Mouse (Mus musculus): ENCODE data around the gene Tiparp. TPM values are rescaled to one million over a fixed set of nuclear protein-coding genes. Genes with fewer than 3 reads are reported as not detected.

Gene Tiparp
- 36.8 and 39.0 TPM in 2 replicates for polyA plus RNA-seq (2015; fragmentation: Nextera tagmentation; extraction: Ambion mirVana)

DNA sequence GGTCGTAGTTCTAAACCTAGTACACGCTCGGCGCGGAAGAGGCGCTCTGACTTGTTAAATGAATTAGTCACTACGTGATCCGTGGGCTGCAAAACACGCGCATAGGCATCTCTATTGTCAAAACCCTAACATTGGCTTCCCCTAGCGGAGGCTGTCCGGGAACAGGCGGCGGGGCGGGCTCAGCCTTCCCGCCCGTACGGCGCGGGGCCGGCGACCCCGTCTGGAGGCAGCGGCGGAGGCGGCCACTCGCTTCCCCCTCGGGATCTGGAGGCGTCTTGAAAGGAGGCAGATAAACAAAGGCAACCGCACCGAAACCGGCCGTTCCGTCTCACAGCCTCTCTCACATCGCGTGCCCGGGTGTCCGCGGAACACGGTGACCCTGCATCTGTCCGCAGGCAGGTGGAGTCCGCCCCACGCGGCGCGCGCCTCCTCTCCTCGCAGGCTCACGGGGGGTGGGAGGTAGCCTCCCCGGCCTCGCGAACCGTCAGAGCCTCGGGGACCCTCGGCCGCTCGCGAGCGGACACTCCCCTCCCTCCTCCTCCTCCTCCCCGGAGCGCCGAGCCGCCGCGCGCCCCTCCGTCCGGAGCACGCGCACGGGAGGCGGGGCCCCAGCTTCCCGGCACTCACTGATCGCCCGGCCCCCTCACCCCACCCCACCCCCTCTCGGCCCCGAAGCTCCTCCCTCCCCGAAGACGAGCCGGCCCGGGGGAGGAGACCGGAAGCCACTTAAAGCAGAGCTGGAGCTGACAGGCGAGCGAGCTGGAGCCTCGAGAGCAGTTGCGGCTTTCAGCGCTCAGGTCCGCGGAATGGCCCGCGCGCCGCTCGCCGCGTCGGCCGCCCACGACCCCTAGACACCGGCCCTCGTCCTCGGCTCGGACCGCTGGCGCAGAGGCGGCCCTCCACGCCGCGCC, at the start of gene Tiparp:
TSS of gene Tiparp (plus strand) at position 720 of the 911 bp plus-strand sequence.
- ATAC-seq (ENCODE audit: insufficient number of reproducible peaks, low FRiP score, low TSS enrichment, low read depth) = peak; percentile 94

GRCm38 (mm10) chr3:65480676-65481075, 47.5 kb upstream of the Tiparp start:
- no peak for ATAC-seq (ENCODE audit: insufficient number of reproducible peaks, low FRiP score, low TSS enrichment, low read depth)
- Histone ChIP-seq H3K27me3 (no peaks in the 10 kb centered on the region), H3K9me3 (no peaks in the 10 kb centered on the region), H3K4me3 (no peak overlapping the region), H3K36me3 (no peaks in the 10 kb centered on the region), H3K4me1 (peaks cover 10% of the 10 kb centered on the region), H3K27ac (no peak overlapping the region), H3K4me2 (no peak overlapping the region), H3K9ac (no peak overlapping the region)
- WGBS = 62% methylated on average over 6 of the region's 6 CpGs

More for the DNA sequence above, at the start of gene Tiparp:
- Histone ChIP-seq H3K27ac (peak within 1 kb of the TSS; percentile 98), H3K9me3 (no peaks in the 10 kb centered on the region), H3K4me2 (peak within 1 kb of the TSS; percentile 70), H3K4me3 (peak within 1 kb of the TSS; percentile 94), H3K9ac (peak within 1 kb of the TSS; percentile 92), H3K4me1 (no peaks in the 10 kb centered on the region), H3K36me3 (no peaks in the 10 kb centered on the region), H3K27me3 (no peaks in the 10 kb centered on the region)
- WGBS = under 1% methylated on average over 95 of the region's 109 CpGs

DNA sequence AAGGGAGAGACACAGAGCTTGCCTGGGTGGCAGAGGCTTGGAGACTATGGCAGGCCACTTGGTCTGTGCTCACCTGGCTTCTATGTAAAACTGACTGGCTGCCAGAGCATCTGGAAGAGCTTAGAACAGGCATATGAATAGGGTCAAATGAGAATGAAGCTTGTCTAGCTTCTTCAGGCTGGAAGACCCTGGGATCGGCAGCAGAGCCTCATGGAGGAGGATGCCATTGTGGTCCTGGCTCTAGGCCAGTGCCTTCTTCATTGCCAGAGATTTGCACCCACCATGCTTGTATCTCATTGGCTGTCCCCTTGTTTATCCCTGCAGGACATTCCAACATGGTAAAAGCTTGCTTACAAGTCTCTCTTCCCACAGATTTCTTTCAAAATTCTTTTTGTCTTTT, 45.9 kb upstream of the Tiparp start:
- no peak for ATAC-seq (ENCODE audit: insufficient number of reproducible peaks, low FRiP score, low TSS enrichment, low read depth)
- Histone ChIP-seq H3K36me3 (no peaks in the 10 kb centered on the region), H3K4me3 (no peak overlapping the region), H3K27me3 (no peaks in the 10 kb centered on the region), H3K4me2 (no peak overlapping the region), H3K27ac (no peak overlapping the region), H3K9me3 (no peaks in the 10 kb centered on the region), H3K4me1 (peaks cover 10% of the 10 kb centered on the region), H3K9ac (no peak overlapping the region)
- WGBS = 9% methylated on average over 1 of the region's 1 CpGs

DNA sequence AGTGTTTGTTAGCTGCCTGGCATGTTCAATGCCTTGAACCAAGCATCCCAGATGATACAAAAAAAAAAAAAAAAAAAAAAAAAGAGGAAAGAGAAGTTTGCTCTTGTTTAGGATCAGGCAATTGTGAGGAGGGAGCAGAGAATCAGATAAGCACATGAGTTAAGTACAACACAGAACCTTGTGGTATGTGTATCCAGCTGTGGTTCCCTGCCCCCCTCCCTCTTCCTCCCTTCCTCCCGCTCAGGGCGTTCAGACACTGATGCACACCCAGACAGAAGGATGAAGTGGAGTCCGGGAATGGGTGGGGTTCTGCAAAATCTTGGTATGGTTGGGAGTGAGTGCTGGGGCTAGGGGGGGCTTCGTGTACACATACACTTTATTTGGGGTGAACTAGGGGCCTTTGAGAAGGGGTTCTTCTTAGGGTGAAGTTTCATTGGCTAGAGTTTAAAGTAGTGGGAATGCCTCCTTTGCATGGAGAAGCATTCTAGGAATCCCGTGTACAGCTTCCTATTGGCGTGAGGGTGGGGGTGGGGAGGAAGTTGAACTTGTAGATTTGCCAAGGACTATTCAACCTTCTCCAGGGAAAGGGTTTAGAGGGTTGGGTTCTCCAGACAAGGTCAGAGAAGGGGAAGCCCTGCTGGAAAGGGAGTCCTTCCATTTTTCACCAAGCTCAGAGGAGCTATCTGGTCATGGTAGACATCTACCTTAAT, 45.4 kb upstream of the Tiparp start:
- H3K9me3 ChIP-seq = no peaks in the 10 kb centered on the region
- 53% methylated on average over 6 of the region's 6 CpGs for WGBS
- H3K27me3 ChIP-seq = no peaks in the 10 kb centered on the region
- H3K4me3 ChIP-seq = no peak overlapping the region
- H3K4me1 ChIP-seq = peaks cover 10% of the 10 kb centered on the region
- H3K4me2 ChIP-seq = no peak overlapping the region
- ATAC-seq (ENCODE audit: insufficient number of reproducible peaks, low FRiP score, low TSS enrichment, low read depth) = no peak
- H3K27ac ChIP-seq = no peak overlapping the region
- H3K36me3 ChIP-seq = no peaks in the 10 kb centered on the region
- no peak overlapping the region for H3K9ac ChIP-seq

- Histone ChIP-seq H3K27me3 (no peaks in the 10 kb centered on the region), H3K27ac (no peak overlapping the region), H3K4me3 (no peak overlapping the region), H3K4me2 (no peak overlapping the region), H3K36me3 (no peaks in the 10 kb centered on the region), H3K9ac (no peak overlapping the region), H3K4me1 (peaks cover 10% of the 10 kb centered on the region), H3K9me3 (no peaks in the 10 kb centered on the region)
- 67% methylated on average over 7 of the region's 7 CpGs for WGBS
- no peak for ATAC-seq (ENCODE audit: insufficient number of reproducible peaks, low FRiP score, low TSS enrichment, low read depth)
Observed at GRCm38 (mm10) chr3:65484161-65484733, 44.0 kb upstream of the Tiparp start.

DNA sequence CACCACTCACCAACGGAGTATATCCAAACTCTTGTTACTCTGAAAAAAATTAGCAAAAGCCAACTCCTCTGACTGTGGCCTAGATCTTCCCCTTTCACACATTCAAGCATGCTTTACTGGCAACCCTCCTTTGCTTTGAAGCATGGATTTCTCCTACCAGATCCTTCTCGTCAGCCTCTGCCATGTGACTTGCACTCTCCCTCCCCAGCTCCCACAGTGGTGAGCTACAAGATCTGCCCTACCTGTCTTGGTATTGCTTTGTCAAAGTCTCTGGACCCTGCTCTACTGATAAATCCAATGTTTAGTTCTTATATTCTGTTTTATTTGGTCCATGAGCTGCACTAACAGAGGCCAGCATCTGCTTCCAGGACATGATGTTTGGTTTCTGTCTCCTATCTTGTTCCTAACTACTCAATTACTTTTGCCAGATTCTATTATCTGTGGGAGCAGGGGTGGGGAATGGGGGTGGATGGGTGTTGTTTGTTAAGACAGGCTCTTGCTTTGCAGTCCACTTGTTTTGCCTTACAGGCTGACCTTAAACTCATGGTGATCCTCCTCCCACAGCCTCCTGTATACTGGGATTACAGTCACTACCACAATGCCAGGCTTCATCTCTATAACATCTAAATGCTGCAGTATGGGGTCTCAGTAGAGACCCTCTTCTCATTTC, 40.7 kb upstream of the Tiparp start:
- Histone ChIP-seq H3K36me3 (no peaks in the 10 kb centered on the region), H3K27me3 (no peaks in the 10 kb centered on the region), H3K9ac (no peak overlapping the region), H3K4me1 (peaks cover 7% of the 10 kb centered on the region), H3K4me3 (no peak overlapping the region), H3K9me3 (no peaks in the 10 kb centered on the region), H3K27ac (no peak overlapping the region), H3K4me2 (no peak overlapping the region)
- WGBS = 71% methylated on average over 2 of the region's 2 CpGs
- ATAC-seq (ENCODE audit: insufficient number of reproducible peaks, low FRiP score, low TSS enrichment, low read depth) = no peak

GRCm38 (mm10) chr3:65488556-65489244, 39.5 kb upstream of the Tiparp start:
- H3K4me2 ChIP-seq = no peak overlapping the region

GRCm38 (mm10) chr3:65489601-65490000, 38.6 kb upstream of the Tiparp start:
- H3K27me3 ChIP-seq = no peaks in the 10 kb centered on the region
- no peaks in the 10 kb centered on the region for H3K36me3 ChIP-seq
- no peaks in the 10 kb centered on the region for H3K9me3 ChIP-seq
- H3K4me1 ChIP-seq = peaks cover 4% of the 10 kb centered on the region; the same call in 1 of the 2 replicates
- H3K27ac ChIP-seq = no peak overlapping the region
- no peak for ATAC-seq (ENCODE audit: insufficient number of reproducible peaks, low FRiP score, low TSS enrichment, low read depth)
- WGBS = 73% methylated on average over 6 of the region's 6 CpGs
- H3K9ac ChIP-seq = no peak overlapping the region
- H3K4me2 ChIP-seq = no peak overlapping the region
- no peak overlapping the region for H3K4me3 ChIP-seq

More at GRCm38 (mm10) chr3:65488556-65489244, 39.5 kb upstream of the Tiparp start:
- Histone ChIP-seq H3K27me3 (no peaks in the 10 kb centered on the region), H3K9ac (no peak overlapping the region), H3K27ac (no peak overlapping the region), H3K9me3 (no peaks in the 10 kb centered on the region), H3K4me3 (no peak overlapping the region), H3K36me3 (no peaks in the 10 kb centered on the region), H3K4me1 (no peaks in the 10 kb centered on the region)
- WGBS = 43% methylated on average over 1 of the region's 1 CpGs
- ATAC-seq (ENCODE audit: insufficient number of reproducible peaks, low FRiP score, low TSS enrichment, low read depth) = 0 out of 2 replicates have a peak, but pooled peaks have one; percentile 40

DNA sequence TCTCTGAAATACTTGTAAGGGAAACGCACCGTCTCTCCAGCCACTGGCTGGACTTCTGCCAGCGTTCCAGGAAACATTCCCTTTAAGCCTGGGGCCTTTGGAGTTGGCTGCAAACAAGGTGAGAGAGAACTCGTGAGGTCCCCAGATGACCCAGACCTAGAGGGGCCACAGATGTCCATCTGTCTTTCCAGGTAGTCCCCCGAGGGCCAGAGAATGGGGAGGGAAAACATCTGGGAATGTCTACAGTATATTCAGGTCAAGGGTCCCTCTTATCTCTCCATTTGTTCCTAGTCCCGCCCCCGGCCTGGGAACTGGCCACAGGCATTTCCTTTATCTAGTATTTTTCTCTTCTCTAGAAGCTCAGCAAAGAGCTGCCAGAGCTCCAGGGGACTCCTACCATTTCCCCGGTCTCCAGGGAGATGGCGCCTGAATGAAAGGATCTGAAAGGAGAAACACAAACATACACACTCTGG, 33.9 kb upstream of the Tiparp start:
- H3K4me3 ChIP-seq = no peak overlapping the region
- H3K27ac ChIP-seq = no peak overlapping the region
- no peaks in the 10 kb centered on the region for H3K9me3 ChIP-seq
- H3K4me1 ChIP-seq = peaks cover 4% of the 10 kb centered on the region; the same call in 1 of the 2 replicates
- H3K9ac ChIP-seq = no peak overlapping the region
- no peak for ATAC-seq (ENCODE audit: insufficient number of reproducible peaks, low FRiP score, low TSS enrichment, low read depth)
- no peak overlapping the region for H3K4me2 ChIP-seq
- H3K27me3 ChIP-seq = no peaks in the 10 kb centered on the region
- WGBS = 26% methylated on average over 9 of the region's 9 CpGs
- no peaks in the 10 kb centered on the region for H3K36me3 ChIP-seq

- no peak overlapping the region for H3K9ac ChIP-seq
- no peaks in the 10 kb centered on the region for H3K27me3 ChIP-seq
- no peaks in the 10 kb centered on the region for H3K4me1 ChIP-seq
- no peaks in the 10 kb centered on the region for H3K9me3 ChIP-seq
- H3K4me2 ChIP-seq = no peak overlapping the region
- ATAC-seq (ENCODE audit: insufficient number of reproducible peaks, low FRiP score, low TSS enrichment, low read depth) = no peak
- no peaks in the 10 kb centered on the region for H3K36me3 ChIP-seq
- no peak overlapping the region for H3K4me3 ChIP-seq
- WGBS = 75% methylated on average over 2 of the region's 2 CpGs
- H3K27ac ChIP-seq = no peak overlapping the region
Observed at GRCm38 (mm10) chr3:65507766-65508165, 20.4 kb upstream of the Tiparp start.

DNA sequence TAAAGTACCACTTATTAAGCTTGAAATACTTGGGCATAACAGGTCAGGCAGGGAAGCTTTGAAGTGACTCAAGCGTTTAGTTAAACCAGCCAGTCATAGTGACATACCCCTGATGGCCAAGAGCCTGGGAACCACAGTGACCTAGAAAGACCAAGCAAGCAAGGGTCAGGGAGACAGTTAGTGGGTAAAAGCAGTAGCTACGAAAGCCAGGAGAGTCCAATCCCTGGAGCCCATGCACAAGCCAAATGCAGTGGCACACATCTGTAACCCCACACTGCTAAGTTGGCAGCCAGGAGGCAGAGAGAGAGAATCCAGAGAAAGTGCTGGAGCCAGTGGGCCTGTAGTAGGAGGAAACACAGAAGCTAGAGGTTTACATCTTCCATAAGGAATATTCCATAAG, 17.6 kb upstream of the Tiparp start:
- no peak for ATAC-seq (ENCODE audit: insufficient number of reproducible peaks, low FRiP score, low TSS enrichment, low read depth)
- H3K4me3 ChIP-seq = no peak overlapping the region
- H3K36me3 ChIP-seq = no peaks in the 10 kb centered on the region
- H3K4me1 ChIP-seq = no peaks in the 10 kb centered on the region
- no peak overlapping the region for H3K4me2 ChIP-seq
- H3K27ac ChIP-seq = no peak overlapping the region
- no peak overlapping the region for H3K9ac ChIP-seq
- 72% methylated on average over 2 of the region's 2 CpGs for WGBS
- H3K9me3 ChIP-seq = no peaks in the 10 kb centered on the region
- no peaks in the 10 kb centered on the region for H3K27me3 ChIP-seq
